Mouse (Mus musculus): ENCODE measurements around the gene Ndufa11.

Gene Ndufa11

GRCm38 (mm10) chr17:56717363-56718058 is at the start of gene Ndufa11, which contains the start of gene Vmac:
TSS of gene Ndufa11 (plus strand) at chr17:56717767.
TSS of gene Vmac (minus strand) at chr17:56718022.
- in situ Hi-C loops (cut with MboI, MseI), result loop anchor here (5.0 kb wide), 1 partner anchor 45 kb away; the partner anchor contains the start of gene Dus3l

DNA sequence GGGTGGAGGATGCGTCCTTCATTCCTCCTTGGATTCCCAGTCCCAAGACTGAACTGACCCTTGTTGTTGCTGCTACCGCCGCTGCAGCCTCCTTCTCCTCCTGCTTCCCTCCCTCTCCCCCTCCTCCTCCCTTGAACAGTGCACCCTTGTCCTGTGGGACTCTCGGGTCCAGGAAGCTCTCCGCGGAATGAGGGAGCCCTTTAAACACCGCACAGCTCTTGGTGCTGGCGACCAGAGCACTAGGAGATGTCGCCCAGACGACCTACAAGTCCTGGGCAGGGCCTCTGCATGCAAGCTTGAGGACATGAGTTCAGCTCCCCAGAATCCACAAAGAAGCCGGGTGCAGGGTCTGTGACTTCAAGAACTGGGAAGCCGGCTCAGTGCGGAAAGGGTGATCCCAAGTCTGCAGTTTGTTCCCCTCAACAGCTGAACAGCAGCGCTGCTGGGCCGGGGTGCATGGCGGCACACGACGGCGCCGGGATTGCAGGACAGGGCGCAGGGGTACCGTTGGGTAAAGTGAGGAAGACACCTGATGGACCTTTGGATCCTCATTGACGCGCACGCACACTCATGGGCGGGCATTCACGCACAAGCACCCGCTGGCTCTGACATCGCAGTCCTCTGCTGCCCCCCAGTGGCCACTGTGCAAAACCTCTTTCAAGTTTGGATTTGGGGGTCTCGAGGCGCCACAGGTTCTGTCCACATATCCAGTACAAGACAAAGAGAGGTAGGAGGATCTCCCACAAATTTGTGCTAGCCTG is 49.0 kb upstream of the Ndufa11 start:
- in situ Hi-C loops (cut with MboI, MseI), result loop anchor here (5.0 kb wide), 1 partner anchor 51 kb away; no protein-coding TSS in a partner anchor

- in situ Hi-C loops (cut with MboI, MseI), result loop anchor here (5.0 kb wide), 1 partner anchor 52 kb away; no protein-coding TSS in a partner anchor
Observed at GRCm38 (mm10) chr17:56669766-56670165, 47.8 kb upstream of the Ndufa11 start.

DNA sequence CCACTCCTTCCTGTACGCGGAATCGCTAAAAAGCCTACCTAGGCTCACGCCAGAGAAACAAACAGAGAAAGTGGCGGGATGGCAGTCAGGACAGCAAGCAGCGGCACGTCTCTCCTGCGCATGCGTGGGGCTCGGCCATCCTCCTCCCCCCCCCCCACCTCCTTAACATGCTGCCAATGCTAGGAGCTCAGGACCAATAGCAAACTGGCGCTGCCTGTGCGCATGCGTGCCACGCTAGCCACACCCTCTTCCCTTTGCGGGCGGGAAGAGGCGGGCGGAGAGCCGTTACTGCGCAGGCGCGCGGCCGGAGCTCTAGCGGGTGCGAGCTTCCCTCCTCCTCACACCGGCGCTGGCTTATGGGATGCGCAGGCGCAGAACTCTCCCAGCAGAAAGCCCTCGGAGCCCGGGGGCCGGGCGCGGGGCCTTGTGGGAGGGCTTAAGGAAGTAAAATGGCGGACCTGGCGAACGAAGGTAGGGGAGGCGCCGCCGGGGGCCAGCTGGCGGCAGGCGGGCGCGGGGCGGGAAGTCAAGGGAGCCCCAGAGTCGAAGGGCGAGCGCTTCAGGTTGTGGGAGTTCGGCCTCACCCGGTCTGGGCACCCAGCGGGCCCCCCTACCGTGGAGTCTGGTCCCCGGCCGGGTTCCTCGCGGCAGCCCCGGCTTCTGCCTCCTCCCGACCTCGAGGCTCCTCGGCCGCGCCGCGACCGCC is 44.5 kb upstream of the Ndufa11 start, which contains the start of gene Ranbp3:
Gene Ranbp3 (plus strand): TSS at position 354 of the 706 bp plus-strand sequence.
- in situ Hi-C loops (cut with MboI, MseI), result no loop called here

GRCm38 (mm10) chr17:56673647-56674416 is 43.7 kb upstream of the Ndufa11 start:
- in situ Hi-C loops (cut with MboI, MseI), result no loop called here

DNA sequence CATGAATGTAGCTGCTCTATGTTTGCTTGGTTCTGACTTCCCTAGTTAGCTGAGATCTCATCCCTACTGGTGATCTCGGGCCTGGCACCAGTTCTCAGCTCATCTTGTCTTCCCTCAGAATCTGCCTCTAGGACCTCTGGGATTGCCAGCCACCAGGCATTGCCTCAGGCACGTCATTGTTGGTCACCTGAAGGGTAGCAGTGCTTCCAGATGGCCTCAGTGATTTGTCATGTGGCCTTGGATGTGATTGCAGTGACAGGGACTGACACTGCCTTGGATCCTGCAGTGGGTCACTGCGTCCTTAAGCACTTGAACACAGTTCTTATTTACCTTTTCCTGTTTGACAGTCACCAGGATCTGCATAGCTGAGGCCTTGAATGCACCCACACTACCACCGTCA is 35.8 kb upstream of the Ndufa11 start:
- in situ Hi-C loops (cut with MboI, MseI), result no loop called here

GRCm38 (mm10) chr17:56682880-56683279 is 34.7 kb upstream of the Ndufa11 start:
- in situ Hi-C loops (cut with MboI, MseI), result no loop called here

DNA sequence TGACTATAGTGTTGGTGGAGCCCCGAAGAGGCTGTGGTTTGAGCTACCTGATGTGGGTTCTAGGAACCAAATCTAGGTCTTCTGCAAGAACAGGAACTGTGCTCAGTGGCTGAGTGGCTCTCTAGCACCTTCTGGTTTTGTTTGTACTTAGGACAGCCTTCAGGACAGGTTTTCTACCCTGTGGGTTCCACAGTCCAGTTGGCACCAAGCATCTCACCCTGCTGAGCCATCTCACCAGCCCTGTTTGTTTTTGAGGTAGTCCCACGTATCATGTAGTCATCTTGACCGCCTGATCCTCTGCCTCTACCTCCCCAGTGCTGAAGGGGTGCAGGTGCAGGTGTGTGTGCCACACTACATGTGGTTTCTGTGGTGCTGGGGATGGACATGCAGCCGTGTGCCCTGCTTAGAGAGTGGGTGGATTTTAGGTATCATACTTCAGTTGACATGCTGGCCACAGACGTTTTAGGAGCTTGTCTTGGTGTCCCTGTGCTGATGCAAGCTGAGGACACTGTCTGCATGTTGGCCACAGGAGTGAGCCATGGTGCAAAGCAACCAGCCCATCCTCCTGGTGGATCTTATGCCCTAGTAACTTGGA is 33.9 kb upstream of the Ndufa11 start:
- in situ Hi-C loops (cut with MboI, MseI), result no loop called here

GRCm38 (mm10) chr17:56684649-56685048 is 32.9 kb upstream of the Ndufa11 start:
- in situ Hi-C loops (cut with MboI, MseI), result no loop called here

GRCm38 (mm10) chr17:56686801-56687200 is 30.8 kb upstream of the Ndufa11 start:
- in situ Hi-C loops (cut with MboI, MseI), result no loop called here

- in situ Hi-C loops (cut with MboI, MseI), result no loop called here
Observed at GRCm38 (mm10) chr17:56688045-56688444, 29.5 kb upstream of the Ndufa11 start.

- in situ Hi-C loops (cut with MboI, MseI), result no loop called here
Observed at GRCm38 (mm10) chr17:56688689-56689088, 28.9 kb upstream of the Ndufa11 start.

DNA sequence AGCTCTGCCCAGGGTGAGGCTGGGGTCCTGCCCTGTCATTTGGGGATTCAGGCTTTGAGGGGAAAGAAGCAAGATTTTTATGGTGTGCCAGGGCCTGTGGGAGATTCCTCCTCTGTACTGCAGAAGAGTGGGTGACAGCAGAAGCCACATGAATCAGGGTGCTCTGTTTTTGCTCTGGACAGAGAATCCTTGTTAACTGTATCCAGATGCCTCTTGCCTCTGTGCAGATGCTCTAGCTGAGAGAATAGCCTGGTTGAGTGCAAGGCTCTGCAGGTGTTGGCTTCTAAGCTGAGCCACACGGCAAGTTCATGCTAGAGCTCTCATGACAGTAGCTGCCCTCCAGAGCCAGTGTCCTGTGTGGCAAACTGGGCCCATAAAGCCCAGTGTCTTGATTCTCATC is 24.2 kb upstream of the Ndufa11 start:
- in situ Hi-C loops (cut with MboI, MseI), result no loop called here

DNA sequence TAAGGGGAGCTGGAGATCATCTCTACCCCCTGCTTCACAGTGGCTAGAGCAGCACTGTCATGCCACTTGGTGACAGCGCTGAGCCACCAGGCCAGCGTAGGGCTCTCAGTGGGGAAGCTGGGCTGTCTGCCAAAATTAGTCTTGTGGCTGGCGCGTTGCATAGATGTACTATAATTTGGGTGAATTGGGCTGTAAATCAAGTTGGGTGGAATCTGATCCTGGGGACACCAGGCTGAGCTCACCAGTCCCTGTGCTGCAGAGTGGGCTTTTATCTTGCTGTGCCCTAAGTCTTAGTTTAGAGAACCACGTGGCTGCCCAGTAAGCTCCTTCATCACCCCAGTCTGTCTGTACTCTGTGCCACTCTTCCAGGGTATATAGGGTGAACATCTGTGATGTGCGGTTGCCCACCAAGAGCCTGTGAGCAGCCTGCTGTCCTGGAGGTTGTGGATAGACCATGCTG is 23.7 kb upstream of the Ndufa11 start:
- in situ Hi-C loops (cut with MboI, MseI), result no loop called here

- in situ Hi-C loops (cut with MboI, MseI), result no loop called here
Observed at GRCm38 (mm10) chr17:56700451-56700850, 17.1 kb upstream of the Ndufa11 start.

DNA sequence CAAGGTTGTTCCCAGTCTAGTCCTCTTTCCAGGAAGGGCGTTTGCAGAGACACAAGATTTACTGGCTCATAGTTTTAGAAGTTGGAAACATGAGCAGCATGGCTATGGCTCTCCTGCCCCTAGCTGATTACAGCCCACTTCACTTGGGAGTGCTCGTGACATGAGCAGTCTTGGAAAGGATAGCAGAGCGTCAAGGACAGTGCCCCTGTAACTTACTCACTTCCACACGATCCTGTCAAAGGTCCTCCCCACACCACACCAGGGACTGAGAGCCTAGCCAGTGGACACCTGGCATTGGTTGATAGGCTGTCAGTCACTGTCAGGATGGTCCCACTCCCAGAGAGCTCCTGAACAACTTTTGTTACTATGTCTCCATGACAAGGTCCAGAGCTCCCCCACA is 14.5 kb upstream of the Ndufa11 start:
- in situ Hi-C loops (cut with MboI, MseI), result no loop called here

DNA sequence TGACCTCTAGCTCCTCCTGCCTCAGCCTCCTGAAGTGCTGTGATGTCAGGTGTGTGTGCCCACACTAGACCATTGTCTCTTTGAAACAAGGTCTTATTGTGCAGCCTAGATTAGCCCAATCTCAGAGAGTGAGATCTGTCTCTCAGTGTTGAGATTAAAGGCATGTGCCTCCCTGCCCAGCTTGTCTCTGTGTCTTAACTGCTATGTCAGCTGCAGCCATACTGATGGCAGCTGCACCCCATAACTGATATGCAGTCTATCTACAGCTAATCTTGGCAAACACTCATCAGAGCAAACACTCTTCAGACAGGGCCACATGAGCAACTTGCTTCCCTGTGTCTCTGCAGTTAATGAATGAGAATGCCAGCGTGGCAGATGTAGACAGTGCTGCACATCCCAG is 11.1 kb upstream of the Ndufa11 start:
- in situ Hi-C loops (cut with MboI, MseI), result no loop called here

- in situ Hi-C loops (cut with MboI, MseI), result no loop called here
Observed at GRCm38 (mm10) chr17:56708692-56709091, 8.9 kb upstream of the Ndufa11 start.

- in situ Hi-C loops (cut with MboI, MseI), result no loop called here
Observed at GRCm38 (mm10) chr17:56709708-56710107, 7.9 kb upstream of the Ndufa11 start.

GRCm38 (mm10) chr17:56715360-56715759 is 2.2 kb upstream of the Ndufa11 start:
- in situ Hi-C loops (cut with MboI, MseI), result loop anchor here (5.0 kb wide), 1 partner anchor 47 kb away; the partner anchor contains the start of gene Dus3l

Measured in T-helper 2 cell (primary cell).